Mouse (Mus musculus): ENCODE measurements around the gene Slc25a38. TPM values are rescaled to one million over a fixed set of nuclear protein-coding genes. Genes with fewer than 3 reads are reported as not detected.

The Slc25a38 gene
- polyA plus RNA-seq, 1 experiment from 2014 or later: 43.8 TPM

GRCm38 (mm10) chr9:120113456-120113855 is 3.3 kb downstream of the Slc25a38 start:
- no peaks in the 10 kb centered on the region for H3K27me3 ChIP-seq (ENCODE audit: control insufficient read depth, insufficient read depth, low read length)
- H3K9ac ChIP-seq (replicated peaks; ENCODE audit: low read depth, low read length): no peak overlapping the region
- H3K36me3 ChIP-seq (ENCODE audit: control insufficient read depth, insufficient read depth, low read length): peaks cover 3% of the 10 kb centered on the region
- peaks cover 6% of the 10 kb centered on the region for H3K4me1 ChIP-seq (ENCODE audit: control insufficient read depth, insufficient read depth, low read length)
- no peak overlapping the region for H3K4me2 ChIP-seq (ENCODE audit: low read depth, low read length)
- no peak overlapping the region for H3K4me3 ChIP-seq (ENCODE audit: low read depth, low read length)
- WGBS: 95% methylated on average over 6 of the region's 7 CpGs
- no peak overlapping the region for H3K27ac ChIP-seq (ENCODE audit: low read depth, low read length)
- no peak for ATAC-seq (ENCODE audit: low read depth)
- H3K9me3 ChIP-seq (ENCODE audit: control insufficient read depth, low read length): no peaks in the 10 kb centered on the region

GRCm38 (mm10) chr9:120114051-120114788 is 4.0 kb downstream of the Slc25a38 start:
- Histone ChIP-seq H3K27me3 (ENCODE audit: control insufficient read depth, insufficient read depth, low read length) (no peaks in the 10 kb centered on the region), H3K4me2 (ENCODE audit: low read depth, low read length) (no peak overlapping the region), H3K36me3 (ENCODE audit: control insufficient read depth, insufficient read depth, low read length) (peaks cover 5% of the 10 kb centered on the region), H3K27ac (ENCODE audit: low read depth, low read length) (no peak overlapping the region), H3K4me1 (ENCODE audit: control insufficient read depth, insufficient read depth, low read length) (peaks cover 6% of the 10 kb centered on the region), H3K9ac (replicated peaks; ENCODE audit: low read depth, low read length) (no peak overlapping the region), H3K9me3 (ENCODE audit: control insufficient read depth, low read length) (no peaks in the 10 kb centered on the region), H3K4me3 (ENCODE audit: low read depth, low read length) (no peak overlapping the region)
- 84% methylated on average over 17 of the region's 17 CpGs for WGBS
- no peak for ATAC-seq (ENCODE audit: low read depth)

GRCm38 (mm10) chr9:120114789-120115151 is 4.6 kb downstream of the Slc25a38 start:
- H3K36me3 ChIP-seq (ENCODE audit: control insufficient read depth, insufficient read depth, low read length): peaks cover 9% of the 10 kb centered on the region
- no peaks in the 10 kb centered on the region for H3K9me3 ChIP-seq (ENCODE audit: control insufficient read depth, low read length)
- H3K4me3 ChIP-seq (ENCODE audit: low read depth, low read length): no peak overlapping the region
- peaks cover 6% of the 10 kb centered on the region for H3K4me1 ChIP-seq (ENCODE audit: control insufficient read depth, insufficient read depth, low read length)
- no peak overlapping the region for H3K9ac ChIP-seq (replicated peaks; ENCODE audit: low read depth, low read length)
- H3K27me3 ChIP-seq (ENCODE audit: control insufficient read depth, insufficient read depth, low read length): no peaks in the 10 kb centered on the region
- WGBS: 91% methylated on average over 2 of the region's 2 CpGs
- no peak overlapping the region for H3K4me2 ChIP-seq (ENCODE audit: low read depth, low read length)
- ATAC-seq (ENCODE audit: low read depth): no peak
- H3K27ac ChIP-seq (ENCODE audit: low read depth, low read length): no peak overlapping the region

GRCm38 (mm10) chr9:120115580-120115979 is 5.4 kb downstream of the Slc25a38 start:
- H3K9ac ChIP-seq (replicated peaks; ENCODE audit: low read depth, low read length): no peak overlapping the region
- peaks cover 17% of the 10 kb centered on the region for H3K36me3 ChIP-seq (ENCODE audit: control insufficient read depth, insufficient read depth, low read length)
- H3K4me2 ChIP-seq (ENCODE audit: low read depth, low read length): no peak overlapping the region
- H3K4me3 ChIP-seq (ENCODE audit: low read depth, low read length): no peak overlapping the region
- H3K4me1 ChIP-seq (ENCODE audit: control insufficient read depth, insufficient read depth, low read length): peaks cover 6% of the 10 kb centered on the region
- no peaks in the 10 kb centered on the region for H3K9me3 ChIP-seq (ENCODE audit: control insufficient read depth, low read length)
- no peak for ATAC-seq (ENCODE audit: low read depth)
- 80% methylated on average over 5 of the region's 5 CpGs for WGBS
- H3K27ac ChIP-seq (ENCODE audit: low read depth, low read length): no peak overlapping the region
- no peaks in the 10 kb centered on the region for H3K27me3 ChIP-seq (ENCODE audit: control insufficient read depth, insufficient read depth, low read length)

- ATAC-seq (ENCODE audit: low read depth): no peak
- Histone ChIP-seq H3K36me3 (ENCODE audit: control insufficient read depth, insufficient read depth, low read length) (peaks cover 22% of the 10 kb centered on the region), H3K27me3 (ENCODE audit: control insufficient read depth, insufficient read depth, low read length) (no peaks in the 10 kb centered on the region), H3K4me1 (ENCODE audit: control insufficient read depth, insufficient read depth, low read length) (peaks cover 2% of the 10 kb centered on the region), H3K9ac (replicated peaks; ENCODE audit: low read depth, low read length) (no peak overlapping the region), H3K4me3 (ENCODE audit: low read depth, low read length) (no peak overlapping the region), H3K27ac (ENCODE audit: low read depth, low read length) (no peak overlapping the region), H3K4me2 (ENCODE audit: low read depth, low read length) (no peak overlapping the region), H3K9me3 (ENCODE audit: control insufficient read depth, low read length) (no peaks in the 10 kb centered on the region)
- 90% methylated on average over 8 of the region's 8 CpGs for WGBS
These were observed 6.0 kb downstream of the Slc25a38 start for GRCm38 (mm10) chr9:120116184-120116624.

- Histone ChIP-seq H3K27ac (ENCODE audit: low read depth, low read length) (no peak overlapping the region), H3K9ac (replicated peaks; ENCODE audit: low read depth, low read length) (no peak overlapping the region), H3K9me3 (ENCODE audit: control insufficient read depth, low read length) (no peaks in the 10 kb centered on the region), H3K4me1 (ENCODE audit: control insufficient read depth, insufficient read depth, low read length) (no peaks in the 10 kb centered on the region), H3K27me3 (ENCODE audit: control insufficient read depth, insufficient read depth, low read length) (no peaks in the 10 kb centered on the region), H3K36me3 (ENCODE audit: control insufficient read depth, insufficient read depth, low read length) (peaks cover 30% of the 10 kb centered on the region), H3K4me3 (ENCODE audit: low read depth, low read length) (no peak overlapping the region), H3K4me2 (ENCODE audit: low read depth, low read length) (no peak overlapping the region)
- ATAC-seq (ENCODE audit: low read depth): no peak
- 89% methylated on average over 4 of the region's 4 CpGs for WGBS
These were observed 8.0 kb downstream of the Slc25a38 start for GRCm38 (mm10) chr9:120118212-120118611.

GRCm38 (mm10) chr9:120120503-120120902 is 10.3 kb downstream of the Slc25a38 start:
- Histone ChIP-seq H3K9ac (replicated peaks; ENCODE audit: low read depth, low read length) (no peak overlapping the region), H3K4me1 (ENCODE audit: control insufficient read depth, insufficient read depth, low read length) (no peaks in the 10 kb centered on the region), H3K36me3 (ENCODE audit: control insufficient read depth, insufficient read depth, low read length) (peaks cover 39% of the 10 kb centered on the region), H3K27ac (ENCODE audit: low read depth, low read length) (no peak overlapping the region), H3K27me3 (ENCODE audit: control insufficient read depth, insufficient read depth, low read length) (no peaks in the 10 kb centered on the region), H3K9me3 (ENCODE audit: control insufficient read depth, low read length) (no peaks in the 10 kb centered on the region), H3K4me2 (ENCODE audit: low read depth, low read length) (no peak overlapping the region), H3K4me3 (ENCODE audit: low read depth, low read length) (no peak overlapping the region)
- ATAC-seq (ENCODE audit: low read depth): no peak
- 93% methylated on average over 7 of the region's 7 CpGs for WGBS

GRCm38 (mm10) chr9:120126868-120127267 is 16.7 kb downstream of the Slc25a38 start:
- Histone ChIP-seq H3K4me3 (ENCODE audit: low read depth, low read length) (peak overlapping the region; percentile 78), H3K9ac (replicated peaks; ENCODE audit: low read depth, low read length) (peak overlapping the region; percentile 80; the same call in 1 of the 2 replicates), H3K4me2 (ENCODE audit: low read depth, low read length) (peak overlapping the region; percentile 69), H3K9me3 (ENCODE audit: control insufficient read depth, low read length) (no peaks in the 10 kb centered on the region), H3K36me3 (ENCODE audit: control insufficient read depth, insufficient read depth, low read length) (peaks cover 39% of the 10 kb centered on the region), H3K27ac (ENCODE audit: low read depth, low read length) (peak overlapping the region; percentile 66; the same call in 1 of the 2 replicates), H3K27me3 (ENCODE audit: control insufficient read depth, insufficient read depth, low read length) (no peaks in the 10 kb centered on the region), H3K4me1 (ENCODE audit: control insufficient read depth, insufficient read depth, low read length) (peaks cover 10% of the 10 kb centered on the region)
- 61% methylated on average over 11 of the region's 11 CpGs for WGBS
- ATAC-seq (ENCODE audit: low read depth): peak; percentile 24; the same call in 1 of the 2 replicates

GRCm38 (mm10) chr9:120127538-120128251 is 17.5 kb downstream of the Slc25a38 start, which contains the start of gene Rpsa:
TSS of gene Rpsa (plus strand) at chr9:120127689.
- Histone ChIP-seq H3K4me2 (ENCODE audit: low read depth, low read length) (peak within 1 kb of the TSS; percentile 81), H3K9ac (replicated peaks; ENCODE audit: low read depth, low read length) (peak within 1 kb of the TSS; percentile 80), H3K27me3 (ENCODE audit: control insufficient read depth, insufficient read depth, low read length) (no peaks in the 10 kb centered on the region), H3K27ac (ENCODE audit: low read depth, low read length) (peak within 1 kb of the TSS; percentile 78), H3K4me3 (ENCODE audit: low read depth, low read length) (peak within 1 kb of the TSS; percentile 78), H3K36me3 (ENCODE audit: control insufficient read depth, insufficient read depth, low read length) (peaks cover 42% of the 10 kb centered on the region), H3K9me3 (ENCODE audit: control insufficient read depth, low read length) (no peaks in the 10 kb centered on the region), H3K4me1 (ENCODE audit: control insufficient read depth, insufficient read depth, low read length) (peaks cover 10% of the 10 kb centered on the region)
- peak; percentile 97 for ATAC-seq (ENCODE audit: low read depth)
- WGBS: under 1% methylated on average over 62 of the region's 72 CpGs
